7 mouse cellular contexts compared by ENCODE assay signal in the genomic region with DNA sequence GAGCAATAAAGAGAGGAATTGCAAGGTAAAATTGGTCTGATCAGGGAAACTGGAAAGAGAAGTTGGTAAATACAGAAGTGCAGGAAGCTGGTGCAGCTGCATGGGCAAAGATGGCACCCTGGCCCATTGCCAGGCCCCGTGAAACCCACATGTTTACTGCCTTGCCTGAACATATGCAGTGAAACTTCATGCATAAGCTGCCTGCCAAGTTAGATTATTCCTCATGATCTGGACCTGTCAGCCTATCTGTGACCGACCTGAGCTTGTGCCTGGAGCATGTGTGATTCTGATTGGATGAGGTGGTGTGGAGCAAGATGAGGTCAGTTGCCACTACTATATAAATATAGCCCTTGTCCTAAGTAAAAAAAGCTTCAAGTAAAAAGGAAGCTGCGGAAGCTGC.
DNase-seq lines count a peak whose midpoint lies in the region; ATAC-seq and TF ChIP-seq lines count a peak whose summit lies in the region.
"Not testable (repeated sequence)": the region's sequence is repeated elsewhere in the genome, so short reads cannot be mapped to it uniquely, and the experiment has no call there.

No protein-coding gene starts in this region.

- TF ChIP-seq CTCF in MEL (IDR thresholded peaks at IDR 0.05 in 2 of 3, conservative IDR thresholded peaks at IDR 0.05 in 1 of 3; ENCODE audit: control insufficient read depth in 1 of 3, insufficient read depth in 1 of 3, low read depth in 2 of 3, low read length in 3 of 3, poor library complexity in 1 of 3, severe bottlenecking in 1 of 3) = not testable (repeated sequence)

- 0 out of 2 replicates have a peak, but pooled peaks have one; percentile 18 for ATAC-seq in common myeloid progenitor, adult 5-6 weeks (replicated peaks; ENCODE audit: low read depth, poor library complexity, severe bottlenecking)

- not testable (repeated sequence) for H3K27ac ChIP-seq in MEL (ENCODE audit: control insufficient read depth, low read depth, low read length)

- peak overlapping the region; percentile 12 to 16; a peak in 2 of 4 replicates for H3K4me3 ChIP-seq in MEL (ENCODE audit: control insufficient read depth in 1 of 2, insufficient read depth in 1 of 2, low read depth in 2 of 2, low read length in 2 of 2)
- not testable (repeated sequence) for H3K4me3 ChIP-seq in myocyte

- not testable (repeated sequence) for TF ChIP-seq RAD21 in MEL (IDR thresholded peaks at IDR 0.05; ENCODE audit: low read depth, low read length)

- DNase-seq in A20 (ENCODE audit: low read depth, low spot score) (peak; percentile 32), MEL (ENCODE audit: low read depth, low spot score) (peak; percentile 46)
- DNase-seq in heart, adult 11 months = peak; percentile 84
- peak; percentile 8 for DNase-seq in left cerebral cortex, postnatal 4 days
- DNase-seq in skeletal muscle tissue, adult 2 months (ENCODE audit: low read depth, low spot score) = peak; percentile 4

- not testable (repeated sequence) for H3ac ChIP-seq in myocyte (ENCODE audit: control insufficient read depth, insufficient read length)

- H3K4me1 ChIP-seq in MEL (ENCODE audit: control insufficient read depth in 1 of 2, insufficient read depth in 2 of 2, low read length in 2 of 2) = not testable (repeated sequence)

- TF ChIP-seq POLR2A in MEL (IDR thresholded peaks at IDR 0.05; ENCODE audit: control insufficient read depth in 1 of 2, insufficient read depth in 1 of 2, low read depth in 1 of 2, low read length in 2 of 2, poor library complexity in 1 of 2); myocyte (IDR thresholded peaks at IDR 0.05; ENCODE audit: insufficient read length, low read depth): not testable (repeated sequence)

- peak overlapping the region; percentile 30 for H3K4me2 ChIP-seq in myocyte (ENCODE audit: low read depth)

- not testable (repeated sequence) for H3K9me3 ChIP-seq in MEL (replicated peaks; ENCODE audit: insufficient read depth, low read length)

- TF ChIP-seq EP300 in MEL (IDR thresholded peaks at IDR 0.05; ENCODE audit: low read depth in 1 of 2, low read length in 2 of 2) = not testable (repeated sequence)

- not testable (repeated sequence) for H3K9ac ChIP-seq in MEL (ENCODE audit: control insufficient read depth, low read depth, low read length, poor library complexity, severe bottlenecking)

- intact Hi-C loops in left cerebral cortex, postnatal 4 days (cut with DNase I) = not testable (repeated sequence)

- H3K36me3 ChIP-seq in MEL (ENCODE audit: control insufficient read depth in 1 of 2, insufficient read depth in 2 of 2, low read length in 2 of 2); myocyte (ENCODE audit: control insufficient read depth, insufficient read depth): not testable (repeated sequence)

- not testable (repeated sequence) for H3K79me2 ChIP-seq in MEL (ENCODE audit: control insufficient read depth, insufficient read depth, low read length, poor library complexity); myocyte (ENCODE audit: control insufficient read depth, insufficient read depth)

- H3K27me3 ChIP-seq in MEL (ENCODE audit: control insufficient read depth in 1 of 2, insufficient read depth in 2 of 2, low read length in 2 of 2); myocyte (ENCODE audit: control insufficient read depth, insufficient read depth, insufficient read length): not testable (repeated sequence)

Comparison
In these comparisons a context has a peak if more than half of its experiments do, and no peak if none do; other contexts are left out.
1. DNase-seq: peak in every context shown above with its lines; median percentile 84 in heart, adult 11 months; 46 in MEL; 32 in A20; 8 in left cerebral cortex, postnatal 4 days; 4 in skeletal muscle tissue, adult 2 months.